In genomic region chr16:6716214-6716911, GRCm38 (mm10) we compare ENCODE assay signal across 8 mouse cellular contexts.
DNase-seq lines count a peak whose midpoint lies in the region; ATAC-seq lines count a peak whose summit lies in the region.

No protein-coding gene starts in this region.

- DNase-seq in layer of hippocampus, postnatal 10 days (ENCODE audit: low spot score in 2 of 2), result peak; percentile 56 to 73
- no peak for DNase-seq in layer of hippocampus, adult 11-12 months (ENCODE audit: low spot score)
- peak; percentile 54 for DNase-seq in adrenal gland, postnatal 25 days
- peak; percentile 39 to 85 for DNase-seq in cerebellum, postnatal 4 days (ENCODE audit: low spot score in 2 of 2)
- peak; percentile 65 for DNase-seq in lung, postnatal 10 days
- DNase-seq in layer of hippocampus, adult 9-10 months (ENCODE audit: low spot score), result no peak
- DNase-seq in urinary bladder, postnatal 25 days (ENCODE audit: low spot score), result no peak

- ATAC-seq in inflammation-experienced regulatory T-cells, adult 6 months, result no peak

Comparison
In these comparisons a context has a peak if more than half of its experiments do, and no peak if none do; other contexts are left out.
1. DNase-seq: peak in layer of hippocampus, postnatal 10 days (2 of 2), adrenal gland, postnatal 25 days (single experiment), cerebellum, postnatal 4 days (2 of 2) and lung, postnatal 10 days (single experiment); none in layer of hippocampus, adult 11-12 months (single experiment), layer of hippocampus, adult 9-10 months (single experiment) and urinary bladder, postnatal 25 days (single experiment).